Mouse (Mus musculus) hindbrain, postnatal 0 days (tissue): ENCODE data around the gene Mgat4d. TPM values are rescaled to one million over a fixed set of nuclear protein-coding genes. Genes with fewer than 3 reads are reported as not detected.

Source experiments
- ATAC-seq: fragments of 200-750 bp; cut with Nextera tagmentation; 2 replicates; pipeline ENCODE4 v1.8.0; 2017; ENCODE audit warnings: mild to moderate bottlenecking, moderate TSS enrichment, moderate library complexity
- DNase-seq: peaks from one replicate; pipeline ENCODE4 v3.0.0-alpha.2; 2015; ENCODE audit warnings: low spot score
- H3K27ac ChIP-seq: fragments of 300-500 bp; sonication (generic); 2 replicates; pipeline ENCODE4 v1.5.1; 2014; ENCODE audit warnings: mild to moderate bottlenecking
- H3K27me3 ChIP-seq: fragments of 300-500 bp; sonication (generic); 2 replicates; pipeline ENCODE4 v1.6.1; 2014; ENCODE audit warnings: low read length, mixed read lengths; ENCODE audit not compliant: insufficient read depth
- H3K36me3 ChIP-seq: fragments of 300-500 bp; sonication (generic); 2 replicates; pipeline ENCODE4 v1.6.1; 2014; ENCODE audit warnings: low read length, mixed read lengths; ENCODE audit not compliant: insufficient read depth
- H3K4me1 ChIP-seq: fragments of 300-500 bp; sonication (generic); 2 replicates; pipeline ENCODE4 v1.6.1; 2014; ENCODE audit warnings: antibody characterized with exemption, low read length, mixed read lengths; ENCODE audit not compliant: insufficient read depth
- H3K4me2 ChIP-seq: fragments of 300-500 bp; sonication (generic); 2 replicates; pipeline ENCODE4 v1.6.1; 2014; ENCODE audit warnings: low read depth, mild to moderate bottlenecking, low read length, moderate library complexity, mixed read lengths
- H3K4me3 ChIP-seq: fragments of 300-500 bp; sonication (generic); 2 replicates; pipeline ENCODE4 v1.5.1; 2014; ENCODE audit warnings: low read length
- H3K9ac ChIP-seq: fragments of 300-500 bp; sonication (generic); replicated peaks from 2 replicates; pipeline ENCODE4 v1.6.1; 2014; ENCODE audit warnings: mild to moderate bottlenecking, low read length, moderate library complexity, mixed read lengths
- H3K9me3 ChIP-seq: fragments of 300-500 bp; sonication (generic); 2 replicates; pipeline ENCODE4 v1.6.1; 2016; ENCODE audit warnings: low read length, mixed read lengths
- CTCF ChIP-seq: IDR thresholded peaks from 2 replicates; pipeline ENCODE4 v1.5.1; 2016; ENCODE audit warnings: antibody characterized with exemption, control low read depth, low read depth
- WGBS: fragments of 180-500 bp; shearing (Covaris S2); extraction: QIAGEN DNeasy Blood & Tissue Kit; methylation state at CpG from one replicate; pipeline ENCODE4 v1.1.7; 2014; 5-methylcytosine and 5-hydroxymethylcytosine counted together
- polyA plus RNA-seq: library from polyadenylated mRNA; unstranded; fragments of >200 nt; fragmentation: Nextera tagmentation; extraction: Ambion mirVana; gene quantifications from 2 replicates; pipeline ENCODE4 v1.2.1, GENCODE M21; 2015
- total RNA-seq: library from RNA; depleted of rRNA; stranded (reverse); fragments of >200 nt; gene quantifications from 2 replicates; pipeline ENCODE4 v1.2.3, GENCODE M21; 2014

The Mgat4d gene
- total and polyA plus RNA-seq, 2 experiments from 2014 or later: not detected

DNA sequence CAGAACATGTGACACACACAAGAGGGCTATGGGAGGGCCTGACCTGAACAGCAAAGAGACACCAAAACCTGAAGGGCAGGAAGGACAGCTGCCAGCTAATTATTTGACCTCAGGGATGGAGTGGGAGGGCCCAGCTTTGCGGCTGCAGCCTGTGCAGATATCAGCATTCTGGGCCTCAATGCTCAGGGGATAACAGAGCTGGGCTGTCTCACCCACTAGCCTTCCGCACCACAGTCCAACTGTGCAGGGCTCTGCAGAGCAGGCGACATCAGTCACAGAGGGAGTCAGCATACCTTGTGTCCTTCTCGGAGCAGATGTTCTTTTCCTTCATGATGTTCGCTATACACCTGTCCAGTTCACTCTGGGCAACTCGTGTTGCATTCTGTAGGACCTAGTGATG, 25.9 kb upstream of the Mgat4d start:
- no peak for DNase-seq
- WGBS: 91% methylated on average over 6 of the region's 6 CpGs
- Histone ChIP-seq H3K9ac (no peak overlapping the region), H3K36me3 (peaks cover 26% of the 10 kb centered on the region; the same call in 1 of the 2 replicates), H3K9me3 (no peaks in the 10 kb centered on the region), H3K27ac (no peak overlapping the region), H3K4me3 (no peak overlapping the region), H3K4me2 (no peak overlapping the region), H3K27me3 (no peaks in the 10 kb centered on the region), H3K4me1 (no peaks in the 10 kb centered on the region)
- TF ChIP-seq CTCF: no peak
- no peak for ATAC-seq

DNA sequence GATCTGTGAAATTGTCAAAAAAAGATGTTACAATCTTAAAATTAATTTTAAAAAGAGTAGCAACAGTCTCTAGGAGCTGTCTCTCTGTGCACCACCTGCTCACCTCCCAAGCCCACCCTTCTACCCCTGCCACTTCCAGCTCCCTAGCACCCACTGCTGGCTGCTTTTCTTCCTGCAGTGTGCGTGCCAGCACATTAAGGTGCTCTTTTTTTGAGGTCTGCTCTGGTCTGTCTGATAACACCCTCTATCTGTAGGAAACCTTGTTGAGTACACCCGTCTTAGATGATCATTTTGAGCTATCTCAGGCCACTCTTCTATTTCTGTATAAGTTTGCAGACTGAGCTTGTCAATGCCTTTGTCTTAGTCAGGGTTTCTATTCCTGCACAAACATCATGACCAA, 25.2 kb upstream of the Mgat4d start:
- Histone ChIP-seq H3K27me3 (no peaks in the 10 kb centered on the region), H3K4me2 (no peak overlapping the region), H3K27ac (no peak overlapping the region), H3K9ac (no peak overlapping the region), H3K4me3 (no peak overlapping the region), H3K4me1 (no peaks in the 10 kb centered on the region), H3K9me3 (no peaks in the 10 kb centered on the region), H3K36me3 (peaks cover 32% of the 10 kb centered on the region; the same call in 1 of the 2 replicates)
- no peak for DNase-seq
- no peak for ATAC-seq
- 84% methylated on average over 2 of the region's 2 CpGs for WGBS
- peak; percentile 39; the same call in 1 of the 2 replicates for TF ChIP-seq CTCF

DNA sequence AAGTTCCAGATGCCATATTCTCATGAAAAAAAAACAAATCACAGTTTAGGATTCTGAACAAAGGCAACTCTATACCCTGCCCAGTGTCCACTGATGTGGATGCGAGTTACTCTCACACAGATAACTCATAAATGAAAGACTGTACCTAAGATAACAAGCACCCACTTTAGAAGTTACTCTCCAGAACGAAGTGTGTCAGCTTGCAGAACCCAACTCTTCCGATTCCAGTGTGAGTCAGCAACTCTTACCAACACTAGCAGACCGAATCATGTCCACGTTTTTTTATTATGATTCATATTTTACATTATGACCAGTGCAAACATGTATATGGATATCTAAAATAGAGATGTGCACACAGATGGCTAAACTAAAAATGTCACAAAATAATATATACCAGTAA, 20.4 kb upstream of the Mgat4d start:
- Histone ChIP-seq H3K9me3 (no peaks in the 10 kb centered on the region), H3K4me1 (0 out of 2 replicates have a peak, but pooled peaks cover 3% of the 10 kb centered on the region), H3K27ac (no peak overlapping the region), H3K27me3 (no peaks in the 10 kb centered on the region), H3K4me2 (no peak overlapping the region), H3K9ac (no peak overlapping the region), H3K36me3 (peaks cover 10% of the 10 kb centered on the region; the same call in 1 of the 2 replicates), H3K4me3 (no peak overlapping the region)
- TF ChIP-seq CTCF: no peak
- 95% methylated on average over 5 of the region's 5 CpGs for WGBS
- DNase-seq (no peak), ATAC-seq (no peak)

DNA sequence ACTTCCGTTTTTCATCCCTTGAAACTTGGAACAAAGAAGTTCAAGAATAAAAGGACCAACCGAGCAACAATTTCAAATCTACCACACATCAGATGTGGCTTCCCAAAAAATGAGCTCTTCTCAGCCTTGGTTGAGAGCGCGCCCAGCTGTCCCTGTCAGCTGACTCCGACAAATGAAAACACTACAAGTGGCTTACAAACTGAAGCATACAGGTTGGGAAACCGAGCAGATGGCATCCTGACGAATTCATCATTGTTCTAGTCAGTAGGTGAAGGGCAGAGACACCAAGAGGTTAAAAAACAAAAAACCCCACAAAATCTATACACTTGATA, 16.7 kb upstream of the Mgat4d start:
- H3K4me1 ChIP-seq: 0 out of 2 replicates have a peak, but pooled peaks cover 3% of the 10 kb centered on the region
- no peak for TF ChIP-seq CTCF
- peak overlapping the region; percentile 70 for H3K9ac ChIP-seq
- WGBS: 3% methylated on average over 7 of the region's 7 CpGs
- DNase-seq (peak; percentile 66), ATAC-seq (peak; percentile 19; the same call in 1 of the 2 replicates)
- H3K4me3 ChIP-seq: peak overlapping the region; percentile 86
- no peaks in the 10 kb centered on the region for H3K9me3 ChIP-seq
- peak overlapping the region; percentile 81; the same call in 1 of the 2 replicates for H3K27ac ChIP-seq
- H3K4me2 ChIP-seq: peak overlapping the region; percentile 98
- no peaks in the 10 kb centered on the region for H3K27me3 ChIP-seq
- H3K36me3 ChIP-seq: peaks cover 10% of the 10 kb centered on the region; the same call in 1 of the 2 replicates

DNA sequence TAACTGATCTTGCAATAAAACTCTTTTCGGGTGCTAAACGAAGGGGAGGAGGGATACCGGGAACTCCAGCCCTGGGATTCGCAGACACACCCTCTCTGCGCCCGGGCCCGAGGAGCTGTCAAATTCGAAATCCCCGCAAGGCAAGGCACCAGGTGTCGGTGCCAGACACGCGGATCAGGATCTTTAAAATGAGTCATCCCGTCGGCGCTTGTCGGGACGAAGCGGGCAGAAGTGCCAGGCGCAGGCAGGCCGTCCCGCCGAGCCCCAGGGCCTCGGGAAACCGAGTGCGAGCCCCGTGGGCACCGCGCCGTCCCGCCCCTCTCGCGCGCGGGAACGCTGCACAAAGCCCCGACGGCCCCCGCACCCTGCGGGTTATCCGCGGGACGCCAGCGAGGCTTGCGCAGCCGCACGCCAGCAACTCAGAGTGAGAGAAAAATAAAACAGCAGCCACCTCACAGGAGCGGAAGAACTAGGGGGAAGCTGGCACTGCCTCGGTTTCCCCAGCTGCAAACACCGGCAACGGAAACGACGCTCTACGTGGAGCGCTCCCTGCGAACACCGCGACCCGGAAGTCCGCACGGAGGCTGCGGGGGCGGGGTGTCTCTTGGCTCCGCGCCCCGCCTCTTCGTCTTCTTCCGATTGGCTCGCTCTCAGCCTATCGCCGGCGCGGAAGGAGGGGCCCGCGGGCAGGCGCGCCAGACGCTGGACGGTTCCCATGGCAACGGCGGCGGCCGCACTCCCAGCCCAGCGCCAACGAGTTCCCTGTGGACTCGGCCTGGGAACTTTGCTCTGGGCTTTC, 16.2 kb upstream of the Mgat4d start, which contains the start of gene Elmod2:
Elmod2 (minus strand) TSS at position 588 of the 799 bp plus-strand sequence.
- Histone ChIP-seq H3K36me3 (peaks cover 9% of the 10 kb centered on the region; the same call in 1 of the 2 replicates), H3K4me2 (peak within 1 kb of the TSS; percentile 98), H3K9me3 (no peaks in the 10 kb centered on the region), H3K27ac (peak within 1 kb of the TSS; percentile 81), H3K9ac (peak within 1 kb of the TSS; percentile 70), H3K4me1 (0 out of 2 replicates have a peak, but pooled peaks cover 3% of the 10 kb centered on the region), H3K27me3 (no peaks in the 10 kb centered on the region), H3K4me3 (peak within 1 kb of the TSS; percentile 86)
- no peak for TF ChIP-seq CTCF
- DNase-seq (peak; percentile 99), ATAC-seq (peak; percentile 99)
- WGBS: under 1% methylated on average over 85 of the region's 85 CpGs

DNA sequence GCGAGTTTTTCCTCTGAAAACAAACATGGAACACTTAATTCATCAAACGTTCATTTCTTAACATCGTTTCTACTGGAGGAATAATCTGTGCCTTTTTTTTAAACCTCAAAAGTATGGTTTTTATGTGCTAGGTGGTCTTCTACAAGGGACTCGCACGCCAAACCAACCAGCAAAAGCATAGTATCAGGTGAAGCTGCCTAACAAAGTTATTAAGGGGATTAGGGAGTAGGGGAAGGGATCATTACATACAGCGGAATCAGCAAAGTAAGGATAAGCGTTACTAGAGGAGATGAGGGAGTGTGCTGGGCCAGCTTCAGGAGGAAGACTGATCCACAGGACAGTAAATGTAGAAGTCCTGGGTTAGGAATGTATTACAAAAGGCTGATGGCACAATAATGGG, 15.4 kb upstream of the Mgat4d start:
- Histone ChIP-seq H3K4me3 (peak overlapping the region; percentile 86), H3K9ac (no peak overlapping the region), H3K9me3 (no peaks in the 10 kb centered on the region), H3K27ac (no peak overlapping the region), H3K4me1 (0 out of 2 replicates have a peak, but pooled peaks cover 3% of the 10 kb centered on the region), H3K27me3 (no peaks in the 10 kb centered on the region), H3K36me3 (peaks cover 1% of the 10 kb centered on the region; the same call in 1 of the 2 replicates), H3K4me2 (peak overlapping the region; percentile 98)
- TF ChIP-seq CTCF: no peak
- ATAC-seq (no peak), DNase-seq (no peak)
- WGBS: 9% methylated on average over 7 of the region's 7 CpGs

DNA sequence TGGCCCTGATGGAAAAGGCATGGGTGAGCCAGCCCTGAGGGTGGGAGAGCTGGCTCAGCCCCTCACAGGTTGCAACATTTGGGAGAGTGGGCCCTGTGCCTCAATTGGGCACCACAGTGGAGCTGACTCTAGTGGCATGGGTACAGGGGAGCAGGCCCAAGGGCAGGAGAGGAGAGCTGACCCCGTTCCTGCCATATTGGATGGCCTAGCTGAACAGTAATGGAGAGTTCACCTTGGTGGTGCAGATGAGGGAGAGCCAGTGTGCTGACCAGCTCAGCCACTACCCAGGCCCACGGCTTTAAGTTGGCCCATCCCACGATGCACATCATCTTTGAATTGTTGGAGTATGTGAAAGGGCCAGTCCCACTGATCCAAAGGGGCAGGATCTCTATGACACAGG, 6.2 kb upstream of the Mgat4d start:
- H3K36me3 ChIP-seq: no peaks in the 10 kb centered on the region
- ATAC-seq (no peak), DNase-seq (no peak)
- no peaks in the 10 kb centered on the region for H3K4me1 ChIP-seq
- no peak overlapping the region for H3K27ac ChIP-seq
- no peaks in the 10 kb centered on the region for H3K9me3 ChIP-seq
- WGBS: 84% methylated on average over 3 of the region's 3 CpGs
- no peak for TF ChIP-seq CTCF
- H3K4me3 ChIP-seq: no peak overlapping the region
- no peak overlapping the region for H3K4me2 ChIP-seq
- no peak overlapping the region for H3K9ac ChIP-seq
- H3K27me3 ChIP-seq: no peaks in the 10 kb centered on the region
